Mouse (Mus musculus) hindbrain, embryonic 10.5 days (tissue): ENCODE results near the gene Trafd1. TPM values are rescaled to one million over a fixed set of nuclear protein-coding genes. Genes with fewer than 3 reads are reported as not detected.

Experiments
- DNase-seq: peaks from one replicate; pipeline ENCODE4 v3.0.0-alpha.2; 2017; ENCODE audit warnings: low spot score
- H3K27ac ChIP-seq: fragments of 300-500 bp; sonication (generic); 2 replicates; pipeline ENCODE4 v1.5.1; 2016; ENCODE audit warnings: mild to moderate bottlenecking, moderate library complexity
- H3K27me3 ChIP-seq: fragments of 300-500 bp; sonication (generic); 2 replicates; pipeline ENCODE4 v1.6.1; 2016; ENCODE audit warnings: mild to moderate bottlenecking; ENCODE audit not compliant: poor library complexity, insufficient read depth, severe bottlenecking
- H3K36me3 ChIP-seq: fragments of 300-500 bp; sonication (generic); 2 replicates; pipeline ENCODE4 v1.6.1; 2016; ENCODE audit warnings: mild to moderate bottlenecking, moderate library complexity
- H3K4me1 ChIP-seq: fragments of 300-500 bp; sonication (generic); replicated peaks from 2 replicates; pipeline ENCODE4 v1.6.1; 2016; ENCODE audit warnings: mild to moderate bottlenecking
- H3K4me3 ChIP-seq: fragments of 300-500 bp; sonication (generic); 2 replicates; pipeline ENCODE4 v1.5.1; 2016; ENCODE audit warnings: mild to moderate bottlenecking, moderate library complexity
- H3K9me3 ChIP-seq: fragments of 300-500 bp; sonication (generic); 2 replicates; pipeline ENCODE4 v1.6.1; 2016; ENCODE audit warnings: mild to moderate bottlenecking, moderate library complexity
- WGBS: fragments of 180-500 bp; shearing (Covaris S2); methylation state at CpG from one replicate; pipeline ENCODE4 v1.1.7; 2016; 5-methylcytosine and 5-hydroxymethylcytosine counted together
- polyA plus RNA-seq: library from polyadenylated mRNA; unstranded; fragments of >200 nt; fragmentation: Nextera tagmentation; extraction: Ambion mirVana; gene quantifications from 2 replicates; pipeline ENCODE4 v1.2.1, GENCODE M21; 2016

Gene Trafd1
- polyA plus RNA-seq, 1 experiment from 2014 or later = 96.2 TPM

DNA sequence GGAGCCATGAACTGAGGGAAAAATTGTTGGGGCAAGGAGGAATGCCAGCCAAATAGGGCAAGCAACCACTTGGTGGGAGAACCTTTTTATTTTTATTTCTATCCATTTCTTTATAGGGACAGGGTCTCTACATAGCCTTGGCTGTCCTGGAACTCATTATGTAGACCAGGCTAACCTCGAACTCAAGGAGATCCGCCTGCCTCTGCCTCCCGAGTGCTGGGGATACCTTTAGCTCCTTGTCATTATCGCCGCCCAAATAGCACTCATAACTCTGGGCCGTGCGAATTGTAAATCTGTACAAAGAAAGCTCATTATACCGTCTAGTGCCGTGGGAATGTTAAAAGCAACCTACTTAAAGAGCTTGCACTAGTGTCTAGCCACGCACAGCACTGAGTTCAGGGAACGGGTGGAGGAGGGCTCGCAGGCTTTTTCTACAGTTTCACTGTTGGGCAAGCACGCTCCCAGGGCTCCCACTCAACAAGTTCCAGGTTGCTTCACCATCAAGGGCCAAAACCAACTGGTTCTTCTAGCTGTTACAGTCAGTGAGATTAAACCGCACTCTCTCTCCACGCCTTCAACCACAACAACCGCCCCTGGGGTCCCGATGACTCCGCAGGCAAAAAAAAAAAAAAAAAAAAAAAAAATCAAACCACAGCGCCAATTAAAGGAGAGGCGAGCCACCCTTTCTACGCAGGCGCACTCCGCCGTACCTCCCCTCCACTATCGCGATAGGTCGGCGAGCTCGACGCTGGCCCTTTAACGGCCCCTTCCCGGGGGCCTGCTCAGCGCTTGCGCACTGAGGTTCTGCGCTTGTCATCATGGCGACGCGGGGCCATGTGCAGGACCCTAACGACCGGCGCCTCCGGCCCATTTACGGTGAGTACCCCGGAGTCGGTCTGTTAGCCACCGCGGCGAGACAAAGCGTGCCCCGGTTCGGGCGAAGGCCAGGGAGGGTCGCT lies 12.0 kb upstream of the Trafd1 start, which contains the start of gene Naa25:
TSS of gene Naa25 (plus strand) at position 750 of the 959 bp plus-strand sequence.
- Histone ChIP-seq H3K9me3 (no peaks in the 10 kb centered on the region), H3K4me3 (peak within 1 kb of the TSS; percentile 78), H3K27ac (peak within 1 kb of the TSS; percentile 90), H3K36me3 (peaks cover 29% of the 10 kb centered on the region), H3K4me1 (peaks cover 16% of the 10 kb centered on the region), H3K27me3 (no peaks in the 10 kb centered on the region)
- WGBS = 11% methylated on average over 53 of the region's 53 CpGs
- DNase-seq = peak; percentile 96

DNA sequence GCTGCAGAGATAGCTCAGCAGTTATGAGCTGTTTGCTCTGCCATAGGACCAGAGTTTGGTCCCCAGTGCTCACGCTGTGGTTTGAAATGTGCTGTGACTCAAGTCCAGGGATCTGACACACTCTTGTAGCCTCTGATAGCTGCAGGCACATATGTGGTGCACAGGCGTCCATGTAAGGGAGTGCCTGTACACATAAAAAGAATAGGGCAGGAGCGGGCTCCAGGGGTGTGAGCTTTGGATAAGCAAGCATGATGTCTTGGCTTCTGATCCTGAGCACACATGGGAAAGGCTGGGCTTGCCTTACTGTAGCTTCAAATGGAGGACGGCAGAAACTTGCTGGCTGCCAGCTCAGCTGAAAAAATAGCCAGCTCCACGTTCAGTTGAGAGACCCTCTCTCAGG lies 10.2 kb upstream of the Trafd1 start:
- no peak for DNase-seq
- no peaks in the 10 kb centered on the region for H3K27me3 ChIP-seq
- no peak overlapping the region for H3K27ac ChIP-seq
- no peak overlapping the region for H3K4me3 ChIP-seq
- H3K9me3 ChIP-seq = no peaks in the 10 kb centered on the region
- peaks cover 11% of the 10 kb centered on the region for H3K36me3 ChIP-seq
- WGBS = 83% methylated on average over 5 of the region's 5 CpGs
- peaks cover 16% of the 10 kb centered on the region for H3K4me1 ChIP-seq

GRCm38 (mm10) chr5:121393402-121393801 lies 8.0 kb upstream of the Trafd1 start:
- H3K4me1 ChIP-seq = peaks cover 8% of the 10 kb centered on the region; the same call in 1 of the 2 replicates
- no peak overlapping the region for H3K27ac ChIP-seq
- no peak for DNase-seq
- H3K27me3 ChIP-seq = no peaks in the 10 kb centered on the region
- no peaks in the 10 kb centered on the region for H3K9me3 ChIP-seq
- no peak overlapping the region for H3K4me3 ChIP-seq
- WGBS = 88% methylated on average over 3 of the region's 3 CpGs
- H3K36me3 ChIP-seq = no peaks in the 10 kb centered on the region

GRCm38 (mm10) chr5:121392667-121393380 lies 7.4 kb upstream of the Trafd1 start:
- peak; percentile 36 for DNase-seq
- WGBS = 60% methylated on average over 16 of the region's 16 CpGs
- H3K27ac ChIP-seq = no peak overlapping the region

GRCm38 (mm10) chr5:121389691-121390090 lies 4.3 kb upstream of the Trafd1 start:
- peaks cover 15% of the 10 kb centered on the region for H3K27me3 ChIP-seq
- no peak overlapping the region for H3K4me3 ChIP-seq
- H3K36me3 ChIP-seq = no peaks in the 10 kb centered on the region
- no peak overlapping the region for H3K27ac ChIP-seq
- H3K4me1 ChIP-seq = peaks cover 24% of the 10 kb centered on the region
- no peaks in the 10 kb centered on the region for H3K9me3 ChIP-seq
- no peak for DNase-seq

More at GRCm38 (mm10) chr5:121392667-121393380, 7.4 kb upstream of the Trafd1 start:
- no peaks in the 10 kb centered on the region for H3K9me3 ChIP-seq
- peaks cover 8% of the 10 kb centered on the region; the same call in 1 of the 2 replicates for H3K4me1 ChIP-seq
- no peak overlapping the region for H3K4me3 ChIP-seq
- no peaks in the 10 kb centered on the region for H3K27me3 ChIP-seq
- H3K36me3 ChIP-seq = no peaks in the 10 kb centered on the region

GRCm38 (mm10) chr5:121389106-121389505 lies 3.7 kb upstream of the Trafd1 start:
- H3K4me1 ChIP-seq = peaks cover 30% of the 10 kb centered on the region
- no peak overlapping the region for H3K4me3 ChIP-seq
- peaks cover 15% of the 10 kb centered on the region for H3K27me3 ChIP-seq
- H3K36me3 ChIP-seq = no peaks in the 10 kb centered on the region
- WGBS = 63% methylated on average over 7 of the region's 7 CpGs
- DNase-seq = no peak
- H3K27ac ChIP-seq = no peak overlapping the region
- H3K9me3 ChIP-seq = no peaks in the 10 kb centered on the region

GRCm38 (mm10) chr5:121387126-121387525 lies 1.7 kb upstream of the Trafd1 start:
- Histone ChIP-seq H3K4me3 (no peak overlapping the region), H3K36me3 (peaks cover 12% of the 10 kb centered on the region), H3K27ac (no peak overlapping the region), H3K27me3 (peaks cover 15% of the 10 kb centered on the region), H3K4me1 (peaks cover 36% of the 10 kb centered on the region), H3K9me3 (no peaks in the 10 kb centered on the region)
- WGBS = 61% methylated on average over 4 of the region's 4 CpGs
- DNase-seq = no peak

- no peak overlapping the region for H3K27ac ChIP-seq
- 38% methylated on average over 22 of the region's 22 CpGs for WGBS
- H3K4me3 ChIP-seq = peak overlapping the region; percentile 69
- H3K4me1 ChIP-seq = peaks cover 36% of the 10 kb centered on the region
- DNase-seq = no peak
- H3K27me3 ChIP-seq = peaks cover 15% of the 10 kb centered on the region
- peaks cover 19% of the 10 kb centered on the region for H3K36me3 ChIP-seq
- H3K9me3 ChIP-seq = no peaks in the 10 kb centered on the region
These were observed 883 bp upstream of the Trafd1 start for GRCm38 (mm10) chr5:121386120-121386909.

- H3K27me3 ChIP-seq = peaks cover 15% of the 10 kb centered on the region
- peak overlapping the region; percentile 69 for H3K4me3 ChIP-seq
- WGBS = 3% methylated on average over 47 of the region's 47 CpGs
- H3K4me1 ChIP-seq = peaks cover 36% of the 10 kb centered on the region
- peaks cover 7% of the 10 kb centered on the region for H3K9me3 ChIP-seq
- no peak for DNase-seq
- H3K27ac ChIP-seq = peak overlapping the region; percentile 92
- peaks cover 33% of the 10 kb centered on the region for H3K36me3 ChIP-seq
These were observed 523 bp downstream of the Trafd1 start for GRCm38 (mm10) chr5:121384757-121385460.

GRCm38 (mm10) chr5:121383857-121384756 lies 1.3 kb downstream of the Trafd1 start:
- DNase-seq = no peak
- WGBS = 74% methylated on average over 10 of the region's 10 CpGs
- peaks cover 15% of the 10 kb centered on the region for H3K27me3 ChIP-seq
- no peak overlapping the region for H3K27ac ChIP-seq
- peaks cover 7% of the 10 kb centered on the region for H3K9me3 ChIP-seq
- peak overlapping the region; percentile 69 for H3K4me3 ChIP-seq
- H3K4me1 ChIP-seq = peaks cover 32% of the 10 kb centered on the region
- peaks cover 41% of the 10 kb centered on the region for H3K36me3 ChIP-seq

- WGBS = 95% methylated on average over 2 of the region's 2 CpGs
- DNase-seq = no peak
These were observed 4.7 kb downstream of the Trafd1 start for GRCm38 (mm10) chr5:121380692-121381091.

More at GRCm38 (mm10) chr5:121380692-121381091, 4.7 kb downstream of the Trafd1 start:
- peaks cover 19% of the 10 kb centered on the region for H3K4me1 ChIP-seq
- H3K27me3 ChIP-seq = no peaks in the 10 kb centered on the region
- H3K4me3 ChIP-seq = no peak overlapping the region
- no peak overlapping the region for H3K27ac ChIP-seq
- H3K9me3 ChIP-seq = peaks cover 7% of the 10 kb centered on the region
- H3K36me3 ChIP-seq = peaks cover 72% of the 10 kb centered on the region
